Mouse (Mus musculus): ENCODE results near the gene Lgals1. TPM values are rescaled to one million over a fixed set of nuclear protein-coding genes. Genes with fewer than 3 reads are reported as not detected.

Lgals1 gene
- polyA plus RNA-seq, 1 experiment from 2014 or later, result 837 TPM

DNA sequence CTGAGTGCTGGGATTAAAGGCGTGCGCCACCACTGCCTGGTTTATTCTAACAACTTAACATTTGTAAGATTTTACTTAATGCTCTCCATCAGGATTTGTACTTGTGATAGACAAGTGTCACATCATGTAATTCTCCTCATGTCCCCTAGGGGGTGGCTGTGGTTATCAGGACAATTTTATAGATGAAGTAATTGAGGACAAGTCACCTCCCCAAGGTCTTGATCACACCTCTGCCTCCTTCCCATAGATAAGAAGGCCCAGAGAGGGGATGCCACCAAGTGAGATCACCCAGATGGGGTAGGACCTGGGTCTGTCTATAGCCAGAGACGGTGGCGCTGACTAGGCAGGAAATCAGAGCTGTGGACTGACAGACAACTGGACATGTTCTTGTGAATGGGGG is 29.8 kb downstream of the Lgals1 start:
- WGBS, result 58% methylated on average over 4 of the region's 4 CpGs
- Histone ChIP-seq H3K4me3 (ENCODE audit: low read depth, low read length) (no peak overlapping the region), H3K9me3 (ENCODE audit: control insufficient read depth, low read length) (no peaks in the 10 kb centered on the region), H3K4me2 (no peak overlapping the region), H3K36me3 (ENCODE audit: control insufficient read depth, insufficient read depth, low read length) (no peaks in the 10 kb centered on the region), H3K27ac (ENCODE audit: low read depth, low read length) (no peak overlapping the region), H3K9ac (ENCODE audit: low read depth, low read length) (no peak overlapping the region), H3K27me3 (replicated peaks; ENCODE audit: control insufficient read depth, insufficient read depth, low read length) (0 out of 2 replicates have a peak, but pooled peaks cover 2% of the 10 kb centered on the region), H3K4me1 (replicated peaks; ENCODE audit: control insufficient read depth, insufficient read depth, low read length) (no peaks in the 10 kb centered on the region)
- ATAC-seq (replicated peaks; ENCODE audit: low FRiP score) (no peak), DNase-seq (ENCODE audit: low spot score) (no peak)

DNA sequence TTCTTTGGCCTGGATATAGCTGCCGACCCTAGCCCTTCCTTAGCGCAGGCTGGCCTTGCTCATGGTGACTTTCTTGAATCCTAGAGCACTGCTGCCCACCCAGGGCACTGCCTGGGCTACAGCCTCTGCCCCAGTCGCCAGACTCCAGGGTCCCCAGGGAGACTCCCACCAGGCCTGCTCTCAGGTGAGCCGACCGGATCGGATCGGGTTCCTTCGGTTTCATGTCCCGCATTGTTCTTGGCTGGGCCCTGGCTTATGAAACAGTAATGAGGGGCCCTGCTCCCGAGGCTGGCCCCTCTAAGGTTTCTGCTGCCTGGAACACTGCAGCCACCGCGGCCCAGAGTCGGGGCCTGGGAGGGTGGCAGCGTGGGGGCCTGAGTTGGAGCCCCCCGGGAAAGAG is 30.5 kb downstream of the Lgals1 start:
- WGBS, result 50% methylated on average over 15 of the region's 15 CpGs
- H3K27ac ChIP-seq (ENCODE audit: low read depth, low read length), result no peak overlapping the region

GRCm38 (mm10) chr15:78959537-78959936 is 33.0 kb downstream of the Lgals1 start:
- no peak overlapping the region for H3K9ac ChIP-seq (ENCODE audit: low read depth, low read length)
- DNase-seq (ENCODE audit: low spot score) (no peak), ATAC-seq (replicated peaks; ENCODE audit: low FRiP score) (no peak)
- WGBS, result 73% methylated on average over 11 of the region's 11 CpGs
- H3K4me3 ChIP-seq (ENCODE audit: low read depth, low read length), result no peak overlapping the region
- H3K27me3 ChIP-seq (replicated peaks; ENCODE audit: control insufficient read depth, insufficient read depth, low read length), result 0 out of 2 replicates have a peak, but pooled peaks cover 2% of the 10 kb centered on the region
- H3K4me2 ChIP-seq, result no peak overlapping the region
- H3K36me3 ChIP-seq (ENCODE audit: control insufficient read depth, insufficient read depth, low read length), result no peaks in the 10 kb centered on the region
- H3K9me3 ChIP-seq (ENCODE audit: control insufficient read depth, low read length), result no peaks in the 10 kb centered on the region
- 0 out of 2 replicates have a peak, but pooled peaks cover 2% of the 10 kb centered on the region for H3K4me1 ChIP-seq (replicated peaks; ENCODE audit: control insufficient read depth, insufficient read depth, low read length)
- H3K27ac ChIP-seq (ENCODE audit: low read depth, low read length), result no peak overlapping the region

More for the DNA sequence above, 30.5 kb downstream of the Lgals1 start:
- no peak overlapping the region for H3K4me3 ChIP-seq (ENCODE audit: low read depth, low read length)
- H3K9ac ChIP-seq (ENCODE audit: low read depth, low read length), result no peak overlapping the region
- H3K9me3 ChIP-seq (ENCODE audit: control insufficient read depth, low read length), result no peaks in the 10 kb centered on the region
- ATAC-seq (replicated peaks; ENCODE audit: low FRiP score) (no peak), DNase-seq (ENCODE audit: low spot score) (no peak)
- 0 out of 2 replicates have a peak, but pooled peaks cover 2% of the 10 kb centered on the region for H3K27me3 ChIP-seq (replicated peaks; ENCODE audit: control insufficient read depth, insufficient read depth, low read length)
- H3K36me3 ChIP-seq (ENCODE audit: control insufficient read depth, insufficient read depth, low read length), result no peaks in the 10 kb centered on the region
- H3K4me2 ChIP-seq, result no peak overlapping the region
- H3K4me1 ChIP-seq (replicated peaks; ENCODE audit: control insufficient read depth, insufficient read depth, low read length), result no peaks in the 10 kb centered on the region

GRCm38 (mm10) chr15:78960088-78960487 is 33.6 kb downstream of the Lgals1 start:
- WGBS, result 61% methylated on average over 4 of the region's 4 CpGs
- no peaks in the 10 kb centered on the region for H3K36me3 ChIP-seq (ENCODE audit: control insufficient read depth, insufficient read depth, low read length)

GRCm38 (mm10) chr15:78962885-78963284 is 36.4 kb downstream of the Lgals1 start:
- Histone ChIP-seq H3K36me3 (ENCODE audit: control insufficient read depth, insufficient read depth, low read length) (no peaks in the 10 kb centered on the region), H3K9me3 (ENCODE audit: control insufficient read depth, low read length) (no peaks in the 10 kb centered on the region), H3K4me1 (replicated peaks; ENCODE audit: control insufficient read depth, insufficient read depth, low read length) (0 out of 2 replicates have a peak, but pooled peaks cover 2% of the 10 kb centered on the region), H3K27me3 (replicated peaks; ENCODE audit: control insufficient read depth, insufficient read depth, low read length) (no peaks in the 10 kb centered on the region), H3K4me3 (ENCODE audit: low read depth, low read length) (no peak overlapping the region), H3K9ac (ENCODE audit: low read depth, low read length) (no peak overlapping the region), H3K4me2 (no peak overlapping the region), H3K27ac (ENCODE audit: low read depth, low read length) (no peak overlapping the region)
- WGBS, result 27% methylated on average over 2 of the region's 2 CpGs
- ATAC-seq (replicated peaks; ENCODE audit: low FRiP score), result no peak; the same call in 1 of the 2 replicates
- no peak for DNase-seq (ENCODE audit: low spot score)

More at GRCm38 (mm10) chr15:78960088-78960487, 33.6 kb downstream of the Lgals1 start:
- 0 out of 2 replicates have a peak, but pooled peaks cover 2% of the 10 kb centered on the region for H3K4me1 ChIP-seq (replicated peaks; ENCODE audit: control insufficient read depth, insufficient read depth, low read length)
- H3K4me2 ChIP-seq, result no peak overlapping the region
- no peaks in the 10 kb centered on the region for H3K9me3 ChIP-seq (ENCODE audit: control insufficient read depth, low read length)
- no peak overlapping the region for H3K27ac ChIP-seq (ENCODE audit: low read depth, low read length)
- DNase-seq (ENCODE audit: low spot score) (no peak), ATAC-seq (replicated peaks; ENCODE audit: low FRiP score) (no peak)
- no peak overlapping the region for H3K9ac ChIP-seq (ENCODE audit: low read depth, low read length)
- 0 out of 2 replicates have a peak, but pooled peaks cover 2% of the 10 kb centered on the region for H3K27me3 ChIP-seq (replicated peaks; ENCODE audit: control insufficient read depth, insufficient read depth, low read length)
- no peak overlapping the region for H3K4me3 ChIP-seq (ENCODE audit: low read depth, low read length)

- Histone ChIP-seq H3K4me1 (replicated peaks; ENCODE audit: control insufficient read depth, insufficient read depth, low read length) (no peaks in the 10 kb centered on the region), H3K4me2 (no peak overlapping the region), H3K27ac (ENCODE audit: low read depth, low read length) (no peak overlapping the region), H3K27me3 (replicated peaks; ENCODE audit: control insufficient read depth, insufficient read depth, low read length) (0 out of 2 replicates have a peak, but pooled peaks cover 4% of the 10 kb centered on the region), H3K36me3 (ENCODE audit: control insufficient read depth, insufficient read depth, low read length) (no peaks in the 10 kb centered on the region), H3K4me3 (ENCODE audit: low read depth, low read length) (no peak overlapping the region), H3K9ac (ENCODE audit: low read depth, low read length) (no peak overlapping the region), H3K9me3 (ENCODE audit: control insufficient read depth, low read length) (no peaks in the 10 kb centered on the region)
- 57% methylated on average over 6 of the region's 6 CpGs for WGBS
- no peak for DNase-seq (ENCODE audit: low spot score)
- no peak for ATAC-seq (replicated peaks; ENCODE audit: low FRiP score)
Measured at GRCm38 (mm10) chr15:78971626-78972025, 45.1 kb downstream of the Lgals1 start.

DNA sequence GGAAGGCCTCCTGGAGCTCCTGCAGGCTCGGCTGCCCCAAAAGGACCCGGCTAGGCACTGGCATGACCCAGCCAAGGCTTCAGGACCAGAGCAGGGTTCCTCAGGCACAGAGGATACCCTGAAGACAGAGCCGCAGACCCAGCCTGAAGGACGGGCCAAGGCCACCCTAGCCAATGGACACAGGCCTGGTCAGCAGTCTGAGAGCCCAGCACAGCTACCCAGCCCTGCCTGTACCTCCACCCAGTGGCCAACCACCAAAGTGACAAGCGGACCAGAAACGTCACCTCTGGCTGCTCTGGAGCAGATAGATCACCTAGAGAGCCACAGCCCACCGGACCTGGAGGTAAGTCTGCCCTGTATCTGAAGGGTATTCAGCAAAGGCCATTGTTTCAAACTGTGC is 47.4 kb downstream of the Lgals1 start:
- no peak overlapping the region for H3K4me2 ChIP-seq
- H3K9me3 ChIP-seq (ENCODE audit: control insufficient read depth, low read length), result no peaks in the 10 kb centered on the region
- H3K36me3 ChIP-seq (ENCODE audit: control insufficient read depth, insufficient read depth, low read length), result no peaks in the 10 kb centered on the region
- no peak overlapping the region for H3K9ac ChIP-seq (ENCODE audit: low read depth, low read length)
- no peak overlapping the region for H3K4me3 ChIP-seq (ENCODE audit: low read depth, low read length)
- no peak for ATAC-seq (replicated peaks; ENCODE audit: low FRiP score)
- H3K27me3 ChIP-seq (replicated peaks; ENCODE audit: control insufficient read depth, insufficient read depth, low read length), result no peaks in the 10 kb centered on the region
- no peak for DNase-seq (ENCODE audit: low spot score)
- WGBS, result 73% methylated on average over 7 of the region's 7 CpGs
- no peak overlapping the region for H3K27ac ChIP-seq (ENCODE audit: low read depth, low read length)
- H3K4me1 ChIP-seq (replicated peaks; ENCODE audit: control insufficient read depth, insufficient read depth, low read length), result peaks cover 7% of the 10 kb centered on the region

- no peak for DNase-seq (ENCODE audit: low spot score)
- WGBS, result 83% methylated on average over 8 of the region's 8 CpGs
- no peak overlapping the region for H3K4me3 ChIP-seq (ENCODE audit: low read depth, low read length)
Measured at GRCm38 (mm10) chr15:78977676-78978159, 51.2 kb downstream of the Lgals1 start.

DNA sequence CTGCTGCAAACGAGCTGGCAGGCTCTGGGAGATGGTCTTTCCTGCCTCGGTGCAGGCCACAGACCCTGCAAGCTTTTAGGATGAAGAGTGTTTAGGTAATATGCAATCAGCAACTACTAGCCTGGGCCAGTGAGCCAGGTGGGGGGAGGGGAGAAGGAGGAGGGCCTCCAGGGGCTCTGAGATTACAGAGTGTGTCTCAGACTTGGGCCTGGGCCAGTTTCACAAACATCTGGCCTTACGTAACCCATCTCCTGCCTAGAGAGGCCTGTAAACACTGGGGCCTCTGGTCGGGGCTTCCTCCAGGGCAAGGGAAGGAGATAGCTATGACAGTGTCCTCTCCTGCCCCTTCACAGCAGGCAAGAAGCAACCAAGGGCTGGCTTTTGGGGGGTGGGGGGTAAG is 52.4 kb downstream of the Lgals1 start:
- H3K27ac ChIP-seq (ENCODE audit: low read depth, low read length), result peak overlapping the region; percentile 55
- ATAC-seq (replicated peaks; ENCODE audit: low FRiP score) (no peak), DNase-seq (ENCODE audit: low spot score) (peak; percentile 46)
- 20% methylated on average over 4 of the region's 4 CpGs for WGBS
- H3K36me3 ChIP-seq (ENCODE audit: control insufficient read depth, insufficient read depth, low read length), result no peaks in the 10 kb centered on the region
- H3K4me3 ChIP-seq (ENCODE audit: low read depth, low read length), result no peak overlapping the region
- no peaks in the 10 kb centered on the region for H3K9me3 ChIP-seq (ENCODE audit: control insufficient read depth, low read length)
- 0 out of 2 replicates have a peak overlapping the region, but pooled peaks have one; percentile 18 for H3K4me2 ChIP-seq
- no peaks in the 10 kb centered on the region for H3K27me3 ChIP-seq (replicated peaks; ENCODE audit: control insufficient read depth, insufficient read depth, low read length)
- H3K9ac ChIP-seq (ENCODE audit: low read depth, low read length), result no peak overlapping the region
- peaks cover 21% of the 10 kb centered on the region for H3K4me1 ChIP-seq (replicated peaks; ENCODE audit: control insufficient read depth, insufficient read depth, low read length)

More at GRCm38 (mm10) chr15:78977676-78978159, 51.2 kb downstream of the Lgals1 start:
- Histone ChIP-seq H3K4me2 (no peak overlapping the region), H3K4me1 (replicated peaks; ENCODE audit: control insufficient read depth, insufficient read depth, low read length) (peaks cover 18% of the 10 kb centered on the region), H3K9ac (ENCODE audit: low read depth, low read length) (no peak overlapping the region), H3K27me3 (replicated peaks; ENCODE audit: control insufficient read depth, insufficient read depth, low read length) (no peaks in the 10 kb centered on the region), H3K27ac (ENCODE audit: low read depth, low read length) (no peak overlapping the region), H3K36me3 (ENCODE audit: control insufficient read depth, insufficient read depth, low read length) (no peaks in the 10 kb centered on the region), H3K9me3 (ENCODE audit: control insufficient read depth, low read length) (no peaks in the 10 kb centered on the region)
- ATAC-seq (replicated peaks; ENCODE audit: low FRiP score), result no peak

All from liver, embryonic 11.5 days (tissue).